Mouse (Mus musculus) Patski (cell line): ENCODE data around the gene Dnah8. TPM values are rescaled to one million over a fixed set of nuclear protein-coding genes. Genes with fewer than 3 reads are reported as not detected.
A peak's percentile ranks its signal among the peaks of the same experiment; 100 is the strongest.

Experiments used
- ATAC-seq: fragments of 100-300 bp; one replicate; pipeline ENCODE4 v1.8.0; 2021
- CTCF ChIA-PET: fragments of 350-600 bp; sonication (Branson Sonifier 250); formaldehyde crosslinking; loops from one replicate; lab custom pipeline; 2022; ENCODE audit warnings: inconsistent platforms; lab: Charles Lee
- POLR2A ChIA-PET: fragments of 350-600 bp; sonication (Branson Sonifier 250); formaldehyde crosslinking; loops from one replicate; lab custom pipeline; 2022; ENCODE audit warnings: antibody characterized with exemption, inconsistent platforms; lab: Charles Lee
- DNase-seq: peaks from one replicate; pipeline ENCODE4 v3.0.0-alpha.2; 2011; ENCODE audit warnings: low read depth, low spot score
- H3K27me3 ChIP-seq: fragments of 371-371 bp; one replicate; pipeline ENCODE4 v1.5.1; 2021
- CTCF ChIP-seq: fragments of 100-300 bp; IDR thresholded peaks from one replicate; pipeline ENCODE4 v1.5.1; 2021
- in situ Hi-C: fragments of 300-500 bp; cut with MboI; formaldehyde crosslinking; loops from 3 replicates; pipeline ENCODE4 v1.11.1; 2018; ENCODE audit warnings: low pct_unique_long_range_greater_than_20kb, mixed read lengths
- polyA plus RNA-seq: library from polyadenylated mRNA; unstranded; gene quantifications from one replicate; pipeline ENCODE4 v1.2.3, GENCODE M21; 2021

Gene Dnah8
- polyA plus RNA-seq, 1 experiment from 2014 or later: not detected

GRCm38 (mm10) chr17:30657530-30658151 lies 33.5 kb downstream of the Dnah8 start:
- CTCF ChIA-PET: no interaction called here
- POLR2A ChIA-PET: no interaction called here
- ATAC-seq (no peak), DNase-seq (no peak)
- in situ Hi-C loops: no loop called here
- TF ChIP-seq CTCF: no peak
- peaks cover 15% of the 10 kb centered on the region for H3K27me3 ChIP-seq

DNA sequence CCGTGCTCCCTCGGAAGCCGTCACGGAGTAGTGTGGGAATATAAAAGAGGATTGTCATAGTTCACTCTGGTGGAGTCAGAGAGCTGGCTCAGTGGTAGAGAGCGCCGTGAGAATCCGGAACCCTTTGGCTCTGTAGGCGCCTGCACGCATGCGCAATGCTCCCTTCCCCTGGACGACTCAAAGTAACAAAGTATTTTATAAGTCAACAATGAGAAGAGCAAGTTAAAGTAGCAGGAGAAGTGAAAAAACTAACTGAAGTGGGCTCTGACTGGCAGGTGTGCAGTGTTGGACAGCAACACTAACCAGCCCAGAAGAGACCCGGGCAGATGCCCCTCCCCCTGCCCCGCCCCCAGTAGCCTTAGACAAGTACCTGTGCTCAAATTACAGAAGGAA lies 34.0 kb downstream of the Dnah8 start:
- in situ Hi-C loops: no loop called here
- DNase-seq: no peak
- ChIA-PET POLR2A (no interaction called here), CTCF (no interaction called here)
- no peak for TF ChIP-seq CTCF
- peaks cover 18% of the 10 kb centered on the region for H3K27me3 ChIP-seq
- no peak for ATAC-seq

DNA sequence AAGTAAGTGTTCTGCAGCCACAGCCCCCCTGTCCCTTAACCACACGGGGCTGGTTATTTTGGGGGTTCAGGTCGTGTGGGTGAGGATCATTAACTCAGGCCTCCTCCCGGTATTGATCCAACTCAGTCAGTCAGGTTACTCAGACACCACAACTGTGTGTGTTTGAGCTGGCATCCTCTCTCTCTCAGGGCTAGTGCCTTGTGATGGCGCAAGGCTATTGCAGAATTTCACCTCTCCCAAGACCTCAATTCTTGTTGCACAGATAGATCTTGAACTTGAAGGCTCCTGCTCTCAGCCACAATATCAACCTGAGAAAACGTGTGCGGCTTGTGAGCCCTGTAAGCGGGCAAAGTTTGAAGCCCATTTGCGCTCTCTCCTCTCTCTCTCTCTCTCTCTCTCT lies 38.0 kb downstream of the Dnah8 start:
- H3K27me3 ChIP-seq: peaks cover 12% of the 10 kb centered on the region
- DNase-seq: no peak
- ATAC-seq: no peak
- in situ Hi-C loops: no loop called here
- ChIA-PET CTCF (no interaction called here), POLR2A (no interaction called here)
- no peak for TF ChIP-seq CTCF

GRCm38 (mm10) chr17:30663170-30663569 lies 39.0 kb downstream of the Dnah8 start:
- DNase-seq (no peak), ATAC-seq (no peak)
- peaks cover 12% of the 10 kb centered on the region for H3K27me3 ChIP-seq
- ChIA-PET POLR2A (no interaction called here), CTCF (no interaction called here)
- in situ Hi-C loops: no loop called here
- TF ChIP-seq CTCF: no peak

GRCm38 (mm10) chr17:30664856-30665255 lies 40.7 kb downstream of the Dnah8 start:
- no peak for TF ChIP-seq CTCF
- ATAC-seq (no peak), DNase-seq (no peak)
- POLR2A ChIA-PET: no interaction called here
- in situ Hi-C loops: no loop called here
- H3K27me3 ChIP-seq: peaks cover 12% of the 10 kb centered on the region
- CTCF ChIA-PET: interaction anchor here (1.1 to 1.4 kb wide), 2 partner anchors 9 to 15 kb away, joined by 3 read pairs; no protein-coding TSS in a partner anchor

- CTCF ChIA-PET: interaction anchor here (1.4 kb wide), 1 partner anchor 9 kb away, joined by 5 read pairs; no protein-coding TSS in a partner anchor
- POLR2A ChIA-PET: interaction anchor here (0.5 kb wide), 1 partner anchor 10 kb away, joined by 5 read pairs; no protein-coding TSS in a partner anchor
- in situ Hi-C loops: no loop called here
- no peak for TF ChIP-seq CTCF
- no peak for DNase-seq
- no peak for ATAC-seq
- peaks cover 16% of the 10 kb centered on the region for H3K27me3 ChIP-seq
Observed at GRCm38 (mm10) chr17:30672556-30672955, 48.4 kb downstream of the Dnah8 start.

DNA sequence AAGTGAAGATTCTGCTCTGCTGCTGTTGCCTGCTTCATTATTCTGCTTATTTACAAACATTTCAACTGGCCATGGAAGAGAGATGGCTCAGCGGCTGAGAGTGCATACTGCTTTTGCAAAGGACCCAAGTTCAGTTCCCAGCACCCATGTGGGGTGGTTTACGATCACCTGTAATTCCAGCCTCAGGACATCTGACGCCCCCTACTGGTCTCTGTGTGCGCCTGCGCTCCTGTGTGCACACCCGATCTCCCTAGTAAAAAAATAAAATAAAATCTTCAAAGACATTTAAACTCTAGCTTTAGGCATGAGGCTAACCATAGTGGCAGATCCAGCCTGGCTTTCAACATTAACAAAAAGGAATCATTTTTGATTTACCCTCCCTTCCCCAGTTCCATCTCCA lies 48.9 kb downstream of the Dnah8 start:
- peaks cover 16% of the 10 kb centered on the region for H3K27me3 ChIP-seq
- peak; percentile 29 for TF ChIP-seq CTCF
- in situ Hi-C loops: no loop called here
- CTCF ChIA-PET: no interaction called here
- DNase-seq: no peak
- POLR2A ChIA-PET: interaction anchor here (0.7 kb wide), 1 partner anchor 1147 kb away, joined by 3 read pairs; no protein-coding TSS in a partner anchor
- no peak for ATAC-seq

- DNase-seq (no peak), ATAC-seq (no peak)
- in situ Hi-C loops: no loop called here
- POLR2A ChIA-PET: no interaction called here
- CTCF ChIA-PET: no interaction called here
- H3K27me3 ChIP-seq: peaks cover 16% of the 10 kb centered on the region
- no peak for TF ChIP-seq CTCF
Observed at GRCm38 (mm10) chr17:30675021-30675740, 51.0 kb downstream of the Dnah8 start.

DNA sequence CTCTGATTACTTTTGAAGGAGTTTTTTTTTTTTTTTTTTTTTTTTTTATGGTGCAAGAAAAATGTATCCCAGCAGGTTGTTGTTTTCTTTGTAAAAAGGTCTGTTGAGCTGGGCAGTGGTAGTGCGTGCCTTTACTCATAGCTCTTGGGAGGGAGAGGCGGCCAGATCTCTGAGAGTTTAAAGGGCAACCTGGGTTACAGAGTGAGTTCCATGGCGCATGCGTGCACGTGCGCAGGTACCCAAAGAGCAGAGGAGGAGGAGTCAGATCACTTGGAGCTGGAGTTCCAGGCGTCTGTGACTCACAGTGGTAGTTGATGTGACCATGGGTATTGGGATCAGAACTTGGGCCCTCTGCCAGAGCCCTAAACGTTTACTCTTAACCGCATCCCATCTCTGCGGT lies 54.4 kb downstream of the Dnah8 start:
- CTCF ChIA-PET: interaction anchor here (1.1 kb wide), 1 partner anchor 119 kb away, joined by 3 read pairs; no protein-coding TSS in a partner anchor
- in situ Hi-C loops: no loop called here

GRCm38 (mm10) chr17:30679612-30680011 lies 55.5 kb downstream of the Dnah8 start:
- no peak for ATAC-seq
- ChIA-PET POLR2A (no interaction called here), CTCF (interaction anchor here (1.1 kb wide), 1 partner anchor 120 kb away, joined by 3 read pairs; no protein-coding TSS in a partner anchor)
- no peak for DNase-seq
- in situ Hi-C loops: loop anchor here (5.0 kb wide), 1 partner anchor 122 kb away; no protein-coding TSS in a partner anchor
- H3K27me3 ChIP-seq: no peaks in the 10 kb centered on the region
- no peak for TF ChIP-seq CTCF

More for the DNA sequence above, 54.4 kb downstream of the Dnah8 start:
- POLR2A ChIA-PET: no interaction called here
- H3K27me3 ChIP-seq: no peaks in the 10 kb centered on the region
- ATAC-seq (no peak), DNase-seq (no peak)
- no peak for TF ChIP-seq CTCF

DNA sequence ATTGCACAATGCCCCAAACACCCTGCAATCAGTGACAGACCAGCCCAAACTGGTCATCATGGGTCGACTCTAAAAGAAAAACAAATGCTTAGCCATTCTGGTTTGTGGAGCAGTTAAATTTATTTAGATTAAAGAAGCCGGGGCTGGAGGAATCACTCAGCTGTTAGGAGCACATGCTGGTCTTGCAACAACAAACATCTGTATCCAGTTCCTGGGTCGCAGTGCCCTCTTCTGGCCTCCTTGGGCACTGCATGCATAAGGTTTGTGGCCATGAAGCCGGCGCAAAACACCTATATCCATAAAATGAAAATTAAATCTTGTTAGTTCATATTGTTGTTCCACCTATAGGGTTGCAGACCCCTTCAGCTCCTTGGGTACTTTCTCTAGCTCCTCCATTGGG lies 57.5 kb downstream of the Dnah8 start:
- DNase-seq (peak; percentile 12), ATAC-seq (no peak)
- peak; percentile 99 for TF ChIP-seq CTCF
- ChIA-PET POLR2A (no interaction called here), CTCF (interaction anchor here (0.6 to 1.9 kb wide), 11 partner anchors 10 to 238 kb away, joined by 3 to 5 read pairs (median 3); no protein-coding TSS in a partner anchor)
- peaks cover 11% of the 10 kb centered on the region for H3K27me3 ChIP-seq
- in situ Hi-C loops: loop anchor here (5.0 kb wide), 1 partner anchor 124 kb away; no protein-coding TSS in a partner anchor
